Comparison of ENCODE assay signal across 9 mouse cellular contexts in genomic region chr2:172613891-172614391, GRCm38 (mm10).
A peak's percentile ranks its signal among the peaks of the same experiment; 100 is the strongest.
DNase-seq lines count a peak whose midpoint lies in the region; ATAC-seq and TF ChIP-seq lines count a peak whose summit lies in the region.
"Had no signal": no experiment of that assay in that cellular context is flagged by ENCODE, and none has a peak within 500 bp of the region (broad histone marks: within the 10 kb centered on the region; RNA-seq: fewer than 3 reads in every experiment).

No protein-coding gene starts in this region.

- no peaks in the 10 kb centered on the region for H3K27me3 ChIP-seq in lung, embryonic 14.5 days (ENCODE audit: insufficient read depth, low read length)
- H3K27me3 ChIP-seq in embryonic facial prominence, embryonic 12.5 days = peaks cover 12% of the 10 kb centered on the region
- 0 out of 2 replicates have a peak, but pooled peaks cover 2% of the 10 kb centered on the region for H3K27me3 ChIP-seq in limb, embryonic 11.5 days (ENCODE audit: control insufficient read depth, insufficient read depth, low read length)

- TF ChIP-seq CTCF in lung, embryonic 14.5 days (IDR thresholded peaks at IDR 0.05; ENCODE audit: low read depth) = no peak

- WGBS in lung, embryonic 14.5 days = 1% methylated on average over 18 of the region's 18 CpGs
- WGBS in embryonic facial prominence, embryonic 12.5 days = under 1% methylated on average over 18 of the region's 18 CpGs
- 2% methylated on average over 18 of the region's 18 CpGs for WGBS in limb, embryonic 11.5 days

- H3K9me3 ChIP-seq in lung, embryonic 14.5 days (ENCODE audit: low read depth, low read length) = no peaks in the 10 kb centered on the region
- no peaks in the 10 kb centered on the region for H3K9me3 ChIP-seq in embryonic facial prominence, embryonic 12.5 days
- no peaks in the 10 kb centered on the region for H3K9me3 ChIP-seq in limb, embryonic 11.5 days (ENCODE audit: control insufficient read depth, low read length)

- peak; percentile 23 for DNase-seq in lung, embryonic 14.5 days
- no peak for DNase-seq in lung, postnatal 10 days
- DNase-seq in limb, embryonic 11.5 days (ENCODE audit: low spot score) = peak; percentile 58
- peak; percentile 32 for DNase-seq in retina, postnatal 1 day
- DNase-seq in layer of hippocampus, adult 9-10 months (ENCODE audit: low spot score) = no peak
- no peak for DNase-seq in gastrocnemius, postnatal 25 days
- no peak for DNase-seq in thymus, postnatal 10 days (ENCODE audit: low spot score in 2 of 2)

- peak overlapping the region; percentile 65 for H3K4me2 ChIP-seq in lung, embryonic 14.5 days
- peak overlapping the region; percentile 52 for H3K4me2 ChIP-seq in embryonic facial prominence, embryonic 12.5 days (replicated peaks)
- peak overlapping the region; percentile 32 for H3K4me2 ChIP-seq in limb, embryonic 11.5 days (ENCODE audit: low read depth, severe bottlenecking)

- peak overlapping the region; percentile 29; the same call in 1 of the 2 replicates for H3K9ac ChIP-seq in lung, embryonic 14.5 days
- 0 out of 2 replicates have a peak overlapping the region, but pooled peaks have one; percentile 20 for H3K9ac ChIP-seq in embryonic facial prominence, embryonic 12.5 days
- peak overlapping the region; percentile 12; the same call in 1 of the 2 replicates for H3K9ac ChIP-seq in limb, embryonic 11.5 days (ENCODE audit: low read length)

- ATAC-seq in lung, embryonic 14.5 days (ENCODE audit: insufficient read depth) = peak; percentile 24; the same call in 1 of the 2 replicates
- no peak for ATAC-seq in embryonic facial prominence, embryonic 12.5 days (ENCODE audit: insufficient number of reproducible peaks, insufficient read depth, low FRiP score, low TSS enrichment)
- no peak for ATAC-seq in limb, embryonic 11.5 days (ENCODE audit: insufficient number of reproducible peaks, low FRiP score, low TSS enrichment, low read depth)

- no peaks in the 10 kb centered on the region for H3K36me3 ChIP-seq in lung, embryonic 14.5 days (ENCODE audit: insufficient read depth)
- H3K36me3 ChIP-seq in embryonic facial prominence, embryonic 12.5 days = no peaks in the 10 kb centered on the region
- no peaks in the 10 kb centered on the region for H3K36me3 ChIP-seq in limb, embryonic 11.5 days (ENCODE audit: control insufficient read depth, insufficient read depth, low read length)

- H3K27ac ChIP-seq in lung, embryonic 14.5 days (ENCODE audit: low read depth) = no peak overlapping the region
- H3K27ac ChIP-seq in embryonic facial prominence, embryonic 12.5 days = no peak overlapping the region
- H3K27ac ChIP-seq in limb, embryonic 11.5 days (replicated peaks; ENCODE audit: low read depth, low read length) = no peak overlapping the region
- H3K27ac ChIP-seq: macrophage had no signal

- H3K4me3 ChIP-seq in lung, embryonic 14.5 days (ENCODE audit: low read depth, low read length) = peak overlapping the region; percentile 29
- peak overlapping the region; percentile 16 for H3K4me3 ChIP-seq in embryonic facial prominence, embryonic 12.5 days
- peak overlapping the region; percentile 16; the same call in 1 of the 2 replicates for H3K4me3 ChIP-seq in limb, embryonic 11.5 days (ENCODE audit: low read depth, low read length)

- 0 out of 2 replicates have a peak, but pooled peaks cover 2% of the 10 kb centered on the region for H3K4me1 ChIP-seq in lung, embryonic 14.5 days (ENCODE audit: insufficient read depth)
- H3K4me1 ChIP-seq in embryonic facial prominence, embryonic 12.5 days = peaks cover 15% of the 10 kb centered on the region
- H3K4me1 ChIP-seq in limb, embryonic 11.5 days (ENCODE audit: control insufficient read depth, insufficient read depth, low read length) = peaks cover 7% of the 10 kb centered on the region

Comparison
In these comparisons a context has a peak if more than half of its experiments do, and no peak if none do; other contexts are left out.
1. DNase-seq: peak in lung, embryonic 14.5 days (single experiment), limb, embryonic 11.5 days (single experiment) and retina, postnatal 1 day (single experiment); none in lung, postnatal 10 days (single experiment), layer of hippocampus, adult 9-10 months (single experiment), gastrocnemius, postnatal 25 days (single experiment) and thymus, postnatal 10 days (0 of 2).
2. Peak in every context shown above with its lines, with median percentiles within 50 percentile points of each other: H3K4me2 ChIP-seq, H3K4me3 ChIP-seq and H3K9ac ChIP-seq.